Mouse (Mus musculus): ENCODE data around the gene Olfr821. TPM values are rescaled to one million over a fixed set of nuclear protein-coding genes. Genes with fewer than 3 reads are reported as not detected.

Olfr821 gene
- not detected in 2 replicates for polyA plus RNA-seq (2012; rRNA removed; ENCODE audit: low replicate concordance)

GRCm38 (mm10) chr10:130030048-130030447 is at the start of gene Olfr821:
Olfr821 (plus strand) TSS chr10:130030348.

GRCm38 (mm10) chr10:129984962-129985361 is 45.2 kb upstream of the Olfr821 start, which contains the start of gene Gm10310:
Gm10310 (minus strand) TSS chr10:129985062.

GRCm38 (mm10) chr10:130012321-130012720 is 17.8 kb upstream of the Olfr821 start, which contains the start of gene Olfr820:
Olfr820 (plus strand) TSS chr10:130012621.

GRCm38 (mm10) chr10:130070910-130071309 is 40.8 kb downstream of the Olfr821 start, which contains the start of gene Olfr822:
Olfr822 (plus strand) TSS chr10:130071210.

Other genes starting within 250 kb of the Olfr821 start
- gene Olfr810, start 235.4 kb upstream of the Olfr821 start, polyA plus RNA-seq (2012; rRNA removed; ENCODE audit: low replicate concordance), result not detected in 2 replicates
- gene Olfr811, start 226.0 kb upstream of the Olfr821 start, polyA plus RNA-seq (2012; rRNA removed; ENCODE audit: low replicate concordance), result not detected in 2 replicates
- gene Olfr812, start 184.3 kb upstream of the Olfr821 start, polyA plus RNA-seq (2012; rRNA removed; ENCODE audit: low replicate concordance), result not detected in 2 replicates
- gene Olfr813, start 175.0 kb upstream of the Olfr821 start, polyA plus RNA-seq (2012; rRNA removed; ENCODE audit: low replicate concordance), result not detected in 2 replicates
- not detected in 2 replicates for gene Olfr814, start 150.5 kb upstream of the Olfr821 start, polyA plus RNA-seq (2012; rRNA removed; ENCODE audit: low replicate concordance)
- not detected in 2 replicates for gene Olfr815, start 124.5 kb upstream of the Olfr821 start, polyA plus RNA-seq (2012; rRNA removed; ENCODE audit: low replicate concordance)
- not detected in 2 replicates for gene Olfr816, start 114.8 kb upstream of the Olfr821 start, polyA plus RNA-seq (2012; rRNA removed; ENCODE audit: low replicate concordance)
- not detected in 2 replicates for gene Olfr818, start 81.2 kb upstream of the Olfr821 start, polyA plus RNA-seq (2012; rRNA removed; ENCODE audit: low replicate concordance)
- not detected in 2 replicates for gene Olfr819, start 63.1 kb upstream of the Olfr821 start, polyA plus RNA-seq (2012; rRNA removed; ENCODE audit: low replicate concordance)
- not detected in 2 replicates for gene Olfr247, start 54.2 kb upstream of the Olfr821 start, polyA plus RNA-seq (2012; rRNA removed; ENCODE audit: low replicate concordance)
- not detected in 2 replicates for gene Gm10310, start 45.3 kb upstream of the Olfr821 start, polyA plus RNA-seq (2012; rRNA removed; ENCODE audit: low replicate concordance)
- gene Olfr820, start 17.7 kb upstream of the Olfr821 start, polyA plus RNA-seq (2012; rRNA removed; ENCODE audit: low replicate concordance), result not detected in 2 replicates
- gene Olfr822, start 40.9 kb downstream of the Olfr821 start, polyA plus RNA-seq (2012; rRNA removed; ENCODE audit: low replicate concordance), result not detected in 2 replicates
- not detected in 2 replicates for gene Olfr823, start 85.0 kb downstream of the Olfr821 start, polyA plus RNA-seq (2012; rRNA removed; ENCODE audit: low replicate concordance)
- gene Olfr824, start 99.7 kb downstream of the Olfr821 start, polyA plus RNA-seq (2012; rRNA removed; ENCODE audit: low replicate concordance), result not detected in 2 replicates
- not detected in 2 replicates for gene Olfr825, start 136.4 kb downstream of the Olfr821 start, polyA plus RNA-seq (2012; rRNA removed; ENCODE audit: low replicate concordance)
- gene Olfr826, start 153.8 kb downstream of the Olfr821 start, polyA plus RNA-seq (2012; rRNA removed; ENCODE audit: low replicate concordance), result not detected in 2 replicates
- not detected in 2 replicates for gene Olfr827, start 184.1 kb downstream of the Olfr821 start, polyA plus RNA-seq (2012; rRNA removed; ENCODE audit: low replicate concordance)
- not detected in 2 replicates for gene Neurod4, start 249.9 kb downstream of the Olfr821 start, polyA plus RNA-seq (2012; rRNA removed; ENCODE audit: low replicate concordance)

Data from subcutaneous adipose tissue, adult 2 months (tissue).